Mouse (Mus musculus) thymus, postnatal 25 days (tissue): ENCODE results near the gene Arhgap33.

Source experiments
- DNase-seq: peaks from one replicate; pipeline ENCODE4 v3.0.0; 2022

The Arhgap33 gene

DNA sequence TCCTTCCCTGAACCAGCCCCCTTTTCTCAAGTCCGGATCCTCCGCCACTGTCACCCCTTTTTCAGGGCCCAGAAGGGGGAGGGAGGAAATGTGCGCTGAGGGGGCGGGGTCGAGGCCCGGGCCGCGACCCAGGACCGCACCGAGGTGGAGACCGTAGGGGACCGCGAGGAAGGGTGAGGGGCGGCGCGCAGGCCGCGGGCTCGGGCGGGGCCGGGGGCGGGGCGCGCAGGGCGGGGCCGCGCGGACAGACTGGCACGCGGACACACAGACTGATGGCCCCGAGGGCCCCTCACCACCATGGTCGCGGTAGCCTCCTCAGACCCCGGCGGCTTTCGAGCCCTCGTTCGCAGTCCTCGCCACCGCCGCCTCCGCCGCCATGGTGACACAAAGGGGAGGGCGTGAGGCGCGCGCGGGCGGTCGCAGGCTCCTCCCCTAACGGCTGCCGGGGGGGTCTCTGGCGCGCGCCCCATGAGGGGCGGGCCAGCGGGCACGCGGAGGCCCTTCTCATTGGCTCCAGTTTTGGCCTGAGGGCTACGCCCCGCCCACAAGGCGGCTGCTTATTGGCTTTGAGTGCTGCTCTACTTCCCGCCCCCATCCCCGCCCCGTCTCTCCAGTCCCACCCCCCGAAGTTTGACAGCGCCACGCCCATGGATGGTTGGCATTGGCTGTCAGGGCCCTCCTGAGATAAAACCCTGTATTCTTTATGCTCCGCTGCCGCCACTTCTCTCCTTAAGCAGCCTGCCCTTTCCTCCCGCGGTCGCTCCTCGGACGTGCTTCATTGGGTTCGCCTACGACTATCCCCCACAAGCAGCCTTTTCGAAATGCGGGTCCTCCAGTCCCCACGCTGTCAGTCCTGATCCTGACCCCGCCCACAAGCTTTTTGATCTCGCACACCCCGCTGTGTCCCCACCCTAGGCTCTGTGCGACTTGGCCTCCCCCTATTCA is at the start of gene Arhgap33:
Gene Arhgap33 (minus strand): TSS at position 428 of the 945 bp plus-strand sequence.
- peak; percentile 97 for DNase-seq

DNA sequence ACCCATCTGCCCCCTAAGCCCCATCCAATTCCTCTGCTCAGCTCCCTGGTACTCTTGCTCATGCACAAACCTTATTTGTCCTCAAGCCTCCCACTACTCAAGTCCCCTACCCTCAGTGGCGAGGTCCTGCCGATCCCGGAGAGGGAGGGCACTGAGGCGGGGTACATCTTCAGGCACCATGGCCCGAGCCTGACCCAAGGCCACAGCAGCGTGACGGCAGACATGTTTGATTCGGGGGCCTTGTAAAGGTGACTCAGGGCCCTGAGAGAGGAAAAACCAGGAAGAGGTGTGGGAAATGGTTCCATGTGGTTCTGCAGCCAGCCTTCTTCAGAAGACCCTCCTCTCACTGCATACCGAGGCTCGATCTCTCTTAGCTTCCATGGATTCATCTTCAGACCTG is 49.5 kb upstream of the Arhgap33 start:
- no peak for DNase-seq

DNA sequence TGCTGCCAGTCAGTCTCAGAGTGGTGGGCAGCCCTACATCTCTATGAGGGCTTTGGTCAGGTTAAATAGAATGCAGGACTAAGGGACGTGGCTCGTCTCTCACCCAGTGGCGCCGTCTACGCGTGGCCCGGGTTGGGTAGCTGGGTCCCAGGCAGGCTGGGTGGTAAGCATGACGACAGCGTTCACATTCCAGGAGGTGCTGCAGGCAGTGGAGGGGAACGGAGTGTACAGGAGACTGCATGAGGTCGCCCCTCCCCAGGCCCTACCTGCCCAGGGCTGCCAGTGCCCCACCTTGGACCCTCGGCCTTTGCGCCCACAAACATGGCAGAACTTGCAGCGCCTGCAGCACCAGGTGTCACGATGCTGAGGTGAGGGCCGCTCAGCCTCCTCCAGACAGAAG is 46.7 kb upstream of the Arhgap33 start:
- no peak for DNase-seq

- DNase-seq, result no peak
These were observed 45.1 kb upstream of the Arhgap33 start for GRCm38 (mm10) chr7:30579950-30580349.

GRCm38 (mm10) chr7:30572969-30573368 is 38.1 kb upstream of the Arhgap33 start:
- no peak for DNase-seq

DNA sequence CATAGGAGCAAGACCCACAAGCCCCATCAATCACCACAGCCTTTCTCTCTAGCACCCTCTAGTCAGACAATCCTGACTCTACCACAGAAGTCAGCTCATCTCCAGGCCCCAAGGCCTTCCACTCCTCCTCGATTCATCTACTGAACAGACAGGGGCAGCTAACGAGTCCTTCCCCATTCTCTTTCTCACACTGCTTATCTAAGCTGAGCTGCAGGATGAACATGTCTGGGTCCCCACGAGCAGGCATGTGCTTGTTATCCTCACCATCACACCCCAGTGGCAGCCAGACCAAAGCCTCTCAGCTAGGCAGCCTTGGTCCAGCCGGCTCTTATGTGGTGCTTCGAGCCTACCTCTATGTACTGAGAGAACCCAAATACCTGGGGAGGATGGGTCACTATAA is 37.5 kb upstream of the Arhgap33 start:
- no peak for DNase-seq

- no peak for DNase-seq
These were observed 32.7 kb upstream of the Arhgap33 start for GRCm38 (mm10) chr7:30567555-30567954.

- no peak for DNase-seq
These were observed 31.2 kb upstream of the Arhgap33 start for GRCm38 (mm10) chr7:30566033-30566432.

DNA sequence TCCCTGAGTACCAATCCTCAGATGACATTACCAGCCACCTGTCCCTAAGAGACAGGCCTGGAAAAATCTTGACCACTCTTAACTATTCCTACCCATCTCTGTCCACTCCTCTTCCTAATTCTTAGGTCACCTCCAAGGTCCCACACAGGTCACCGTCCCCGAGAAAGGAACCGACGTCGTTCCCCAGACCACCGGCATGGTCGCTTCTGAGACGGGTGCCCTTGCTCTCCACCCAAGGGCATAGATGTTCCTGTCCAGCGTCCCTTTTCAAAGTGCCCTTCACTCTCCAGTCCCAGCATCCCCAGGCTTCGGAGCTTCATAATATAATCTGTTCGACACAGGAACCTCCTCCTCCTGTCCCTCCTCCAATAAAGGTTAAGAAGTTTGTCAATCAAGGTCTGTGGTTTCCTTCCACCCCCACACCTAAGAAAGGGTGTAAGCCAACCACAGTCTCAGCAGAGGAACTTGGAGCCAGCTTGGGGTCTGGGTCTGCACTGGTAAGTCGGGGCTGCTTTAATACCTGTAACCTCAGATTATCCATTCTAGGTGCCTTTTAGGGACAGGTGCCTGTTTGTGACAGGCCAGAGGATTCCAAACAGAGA is 30.2 kb upstream of the Arhgap33 start, which contains the start of gene Igflr1:
Gene Igflr1 (plus strand): TSS at position 458 of the 602 bp plus-strand sequence.
- no peak for DNase-seq

DNA sequence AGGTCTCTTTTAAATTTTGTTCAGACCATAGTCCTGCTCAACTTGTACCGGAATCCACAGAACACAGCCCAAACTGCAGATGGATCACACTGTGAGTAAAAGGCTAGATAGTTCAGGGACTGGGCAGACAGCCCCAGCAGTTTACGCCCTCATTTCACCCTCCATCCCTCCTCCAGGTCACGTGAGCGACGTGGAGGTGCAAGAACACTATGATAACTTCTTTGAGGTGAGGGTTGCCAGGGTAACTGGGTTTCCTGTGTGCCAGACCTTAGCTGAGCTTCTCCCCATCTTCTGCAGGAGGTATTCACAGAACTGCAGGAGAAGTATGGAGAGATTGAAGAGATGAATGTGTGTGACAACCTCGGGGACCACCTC is 29.0 kb upstream of the Arhgap33 start:
- peak; percentile 66 for DNase-seq

- DNase-seq, result peak; percentile 94
These were observed 28.5 kb upstream of the Arhgap33 start, which contains the start of the genes U2af1l4, Gm49396 and Psenen for GRCm38 (mm10) chr7:30563117-30563905. TSS of gene U2af1l4 (plus strand) at chr7:30563301. TSS of gene Gm49396 (plus strand) at chr7:30563344. TSS of gene Psenen (minus strand) at chr7:30563627.

GRCm38 (mm10) chr7:30562526-30563116 is 27.8 kb upstream of the Arhgap33 start:
- DNase-seq, result no peak

DNA sequence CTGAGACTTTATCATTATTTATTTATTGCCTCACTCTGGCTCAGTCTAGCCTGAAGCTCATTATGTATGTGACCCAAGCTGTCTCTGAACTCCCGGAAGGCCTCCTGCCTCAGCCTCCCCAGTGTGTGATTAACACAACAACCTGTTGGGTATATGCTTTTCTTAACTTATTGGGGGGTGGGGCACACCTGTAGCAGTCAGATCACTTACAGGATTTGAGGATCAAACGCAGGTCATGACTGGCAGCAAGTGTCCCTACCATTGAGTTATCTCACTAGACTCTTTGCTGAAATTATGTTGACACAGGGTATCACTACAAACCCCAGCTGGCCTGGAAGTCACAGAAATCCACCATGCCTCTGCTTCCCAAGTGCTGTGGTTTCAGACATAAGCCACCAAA is 25.4 kb upstream of the Arhgap33 start:
- no peak for DNase-seq

- DNase-seq, result peak; percentile 94
These were observed 24.6 kb upstream of the Arhgap33 start, which contains the start of gene Lin37 for GRCm38 (mm10) chr7:30559443-30559954. TSS of gene Lin37 (minus strand) at chr7:30559838.

GRCm38 (mm10) chr7:30558656-30559442 is 24.0 kb upstream of the Arhgap33 start:
- no peak for DNase-seq

DNA sequence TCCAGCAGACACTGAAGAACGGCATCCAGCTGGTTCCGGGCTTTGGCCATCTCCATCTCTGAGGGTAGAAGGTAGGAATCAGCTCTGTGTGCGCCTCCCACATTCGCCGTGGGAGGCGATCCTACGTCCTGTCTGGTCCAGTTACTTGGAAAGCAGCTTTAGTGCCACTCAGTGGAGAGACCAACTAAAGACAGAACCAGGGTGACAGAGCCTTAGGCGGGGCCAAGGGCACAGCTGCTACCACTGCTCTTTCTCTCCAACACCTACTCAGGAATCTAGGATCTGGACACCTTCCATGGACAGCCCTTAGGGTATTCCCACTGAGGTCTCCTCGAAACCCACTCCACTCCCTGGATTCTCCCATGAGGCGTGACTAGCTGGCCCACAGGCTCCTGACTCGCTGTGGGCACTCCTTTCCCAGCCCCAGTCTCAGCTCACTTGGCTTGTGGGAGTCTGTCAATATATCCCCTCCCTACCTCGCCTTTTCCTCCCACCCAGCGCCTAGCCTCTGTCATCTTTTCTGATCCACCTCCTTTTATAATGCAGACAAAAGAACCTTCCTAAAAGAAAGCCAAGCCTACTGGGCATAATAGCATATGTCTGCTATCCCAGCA is 23.1 kb upstream of the Arhgap33 start:
- DNase-seq, result no peak

DNA sequence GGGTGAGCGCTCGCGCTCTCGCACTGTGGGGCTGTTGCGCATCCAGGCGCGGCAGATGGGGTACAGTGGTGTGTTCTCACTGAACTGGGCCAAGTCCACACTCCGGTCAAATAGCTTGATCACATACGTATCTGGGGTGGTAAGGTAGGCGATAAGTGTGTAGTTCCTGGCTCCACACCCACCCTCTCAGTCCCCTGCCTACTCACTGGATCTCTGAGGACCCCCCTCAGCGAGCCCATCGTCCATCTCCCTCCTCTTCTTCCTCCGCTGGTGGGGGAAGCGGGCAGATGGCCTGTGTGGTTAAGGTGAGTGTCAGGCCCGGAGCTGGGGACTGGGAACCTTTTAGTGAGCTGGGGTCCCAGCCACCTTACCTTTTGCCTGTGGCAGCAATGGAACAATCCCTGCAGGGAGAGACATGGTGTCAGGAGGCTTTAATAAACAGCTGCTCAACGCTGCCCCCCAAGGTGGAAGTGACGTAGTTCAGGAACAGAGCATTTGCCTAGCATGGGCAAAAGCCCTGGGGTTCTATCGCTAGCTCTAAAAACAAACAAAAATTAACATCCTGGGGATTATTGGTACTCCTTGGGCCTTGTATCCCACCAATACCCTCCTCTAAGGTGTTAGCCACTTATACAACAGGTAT is 22.2 kb upstream of the Arhgap33 start:
- peak; percentile 41 for DNase-seq

DNA sequence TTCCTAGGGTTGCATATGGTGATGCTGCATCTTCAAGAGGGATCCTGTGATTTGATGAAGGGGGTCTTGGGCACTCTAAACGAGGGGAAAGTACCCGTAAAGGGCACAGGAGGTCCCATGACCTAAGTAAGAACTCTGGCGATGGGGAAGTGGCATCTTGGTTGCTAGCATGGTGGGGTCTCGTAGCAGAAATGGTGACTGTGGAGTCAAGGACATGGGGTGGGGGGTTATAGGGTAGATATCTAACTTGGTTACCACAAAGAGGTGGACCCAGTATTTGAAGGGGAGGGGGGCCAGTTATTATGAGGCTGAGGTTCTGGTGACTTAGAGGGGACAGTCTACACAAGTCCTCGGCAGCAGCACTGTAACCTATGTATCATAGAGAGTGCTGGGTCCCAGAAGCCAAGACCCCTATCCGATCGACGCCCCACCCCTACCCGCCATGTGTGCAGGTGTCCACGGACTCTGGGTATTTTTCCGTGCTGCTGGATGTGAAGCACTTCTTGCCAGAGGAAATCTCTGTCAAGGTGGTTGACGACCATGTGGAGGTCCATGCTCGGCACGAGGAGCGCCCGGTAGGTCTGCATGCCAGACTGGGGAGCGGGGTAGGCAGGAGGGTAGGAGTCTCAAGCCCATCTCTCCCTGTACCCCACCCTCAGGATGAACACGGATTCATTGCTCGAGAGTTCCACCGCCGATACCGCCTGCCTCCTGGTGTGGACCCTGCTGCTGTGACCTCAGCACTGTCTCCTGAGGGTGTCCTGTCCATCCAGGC is 19.1 kb upstream of the Arhgap33 start:
- DNase-seq, result no peak

GRCm38 (mm10) chr7:30553021-30553589 is 18.2 kb upstream of the Arhgap33 start:
- peak; percentile 40 for DNase-seq
